Mouse (Mus musculus) T-cell, adult 2 months (primary cell): Measurements from ENCODE around the gene Sspn.

Source experiments
- DNase-seq: peaks from one replicate; pipeline ENCODE4 v3.0.0; 2022; ENCODE audit warnings: low spot score

The Sspn gene

DNA sequence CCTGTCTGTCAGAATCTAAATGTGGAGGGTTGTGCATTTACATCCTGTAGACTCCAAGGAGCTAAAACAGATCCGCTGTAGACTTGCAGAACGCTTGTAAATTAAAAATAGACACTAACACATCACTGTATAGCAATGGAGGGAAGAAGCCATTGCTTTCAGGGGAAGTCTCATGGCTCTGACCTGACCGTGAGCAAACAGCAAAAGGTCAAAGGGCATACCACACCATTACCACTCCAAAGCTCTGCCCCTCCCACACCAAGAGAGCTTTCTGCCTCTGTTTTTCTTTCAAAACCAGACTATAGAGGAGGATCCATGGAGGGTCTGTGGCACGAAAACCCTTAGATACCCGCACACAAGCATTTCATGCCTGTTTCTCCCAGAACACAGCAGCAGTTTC, 41.9 kb downstream of the Sspn start:
- DNase-seq: no peak

DNA sequence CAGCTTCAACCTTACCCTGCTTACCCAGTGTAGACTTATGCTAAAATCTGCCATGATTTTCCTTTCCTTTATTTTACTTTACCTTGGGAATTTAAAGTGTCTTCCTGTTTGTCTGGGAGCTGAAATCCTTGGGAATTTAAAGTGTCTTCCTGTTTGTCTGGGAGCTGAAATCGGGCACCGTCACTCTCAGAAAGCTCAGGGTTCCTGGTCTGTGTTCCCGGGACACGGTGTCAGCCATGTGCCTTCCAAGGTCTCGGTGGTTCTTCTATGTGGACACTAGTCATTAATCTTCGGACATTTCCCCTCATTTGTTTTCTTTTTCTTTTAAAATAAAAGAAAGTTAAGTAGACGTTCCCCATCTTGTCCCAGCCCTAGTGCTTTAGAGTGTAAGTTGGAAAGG, 43.3 kb downstream of the Sspn start:
- DNase-seq: no peak

DNA sequence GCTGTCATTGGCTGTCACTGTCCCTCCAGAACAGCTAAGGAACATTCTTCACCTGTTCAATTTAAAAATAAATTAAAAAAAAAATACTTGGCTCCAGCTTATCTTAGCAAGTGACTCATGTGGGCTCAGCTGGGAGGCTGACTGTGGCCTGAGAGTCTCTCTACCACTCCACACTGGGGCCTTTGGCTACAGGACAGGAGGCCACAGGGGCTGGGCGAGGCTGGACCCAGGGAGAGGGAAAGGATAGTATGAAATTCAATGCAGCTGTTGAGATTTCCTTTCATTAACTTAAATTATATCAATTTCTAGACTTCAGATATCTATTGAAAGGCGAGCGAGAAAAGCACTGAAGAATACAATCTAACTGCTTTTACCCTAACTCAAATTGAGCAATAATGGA, 45.9 kb downstream of the Sspn start:
- no peak for DNase-seq

DNA sequence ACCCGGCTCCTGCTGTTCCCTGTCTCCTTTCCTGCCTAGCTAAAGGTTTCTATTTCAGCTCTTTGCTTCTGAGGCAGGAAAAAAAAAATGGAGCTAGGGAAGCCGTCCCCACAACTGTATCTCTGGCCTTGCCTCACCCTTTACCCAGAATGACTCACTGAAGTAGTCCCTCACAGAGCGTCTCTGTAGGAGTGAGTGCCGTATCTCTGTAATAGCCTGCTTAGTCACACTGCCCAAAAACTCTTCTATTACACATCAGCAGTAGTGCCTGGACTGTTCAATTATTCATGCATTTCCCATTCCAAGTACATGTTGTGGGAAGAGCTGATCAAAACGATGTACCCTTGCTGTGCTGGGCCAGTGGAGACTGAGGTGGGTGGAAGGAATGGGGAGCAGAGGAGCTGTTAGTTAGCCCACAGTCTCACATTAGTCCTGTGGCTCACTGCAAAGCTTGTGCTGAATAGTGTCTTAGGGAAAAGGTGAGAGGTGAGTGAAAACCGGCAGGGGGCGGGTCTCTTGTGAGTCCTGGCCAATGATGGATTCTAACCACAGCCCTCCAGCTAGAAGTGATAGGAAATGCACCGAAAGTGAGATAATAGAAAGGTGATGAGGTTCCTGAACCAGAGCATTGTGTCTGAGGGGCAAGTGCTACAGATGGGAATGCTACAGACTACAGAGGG, 46.5 kb downstream of the Sspn start:
- DNase-seq: peak; percentile 18

DNA sequence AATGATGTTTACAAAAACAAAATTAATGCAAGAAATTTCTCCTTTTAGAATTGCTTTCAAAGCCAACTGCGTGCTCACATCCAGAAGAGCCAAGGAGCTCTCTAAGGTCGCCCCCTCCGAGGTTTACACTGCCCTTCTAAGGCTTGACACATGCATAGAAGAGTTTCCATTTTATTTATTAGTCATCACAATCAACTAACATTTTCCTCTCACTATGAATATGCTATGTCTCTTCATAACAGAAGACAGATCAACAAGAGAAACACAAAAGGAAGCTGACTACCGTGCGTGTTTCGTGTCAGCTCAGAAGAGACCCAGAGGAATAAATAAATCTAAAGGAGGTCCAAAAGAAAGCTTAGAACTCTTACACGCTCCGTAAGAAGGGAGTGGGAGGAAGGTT, 49.6 kb downstream of the Sspn start:
- DNase-seq: no peak

DNA sequence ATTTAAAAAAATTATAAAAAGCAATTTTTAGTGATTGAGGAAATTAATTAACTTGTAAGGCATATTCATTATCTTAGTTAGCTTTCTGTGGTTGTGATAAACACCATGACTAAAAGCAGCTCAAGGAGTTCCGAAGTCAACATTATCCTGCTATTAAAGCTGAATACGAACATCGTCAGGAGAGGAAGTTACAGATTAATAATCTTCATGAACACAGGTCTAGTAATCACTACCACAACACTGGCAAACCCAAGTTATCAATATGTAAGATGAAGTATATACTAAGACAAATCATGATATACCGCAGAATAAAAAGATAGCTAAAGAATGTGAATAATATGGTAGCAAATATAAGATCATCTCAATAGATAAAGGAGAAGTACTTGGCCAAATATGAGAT, 50.9 kb downstream of the Sspn start:
- DNase-seq: no peak

DNA sequence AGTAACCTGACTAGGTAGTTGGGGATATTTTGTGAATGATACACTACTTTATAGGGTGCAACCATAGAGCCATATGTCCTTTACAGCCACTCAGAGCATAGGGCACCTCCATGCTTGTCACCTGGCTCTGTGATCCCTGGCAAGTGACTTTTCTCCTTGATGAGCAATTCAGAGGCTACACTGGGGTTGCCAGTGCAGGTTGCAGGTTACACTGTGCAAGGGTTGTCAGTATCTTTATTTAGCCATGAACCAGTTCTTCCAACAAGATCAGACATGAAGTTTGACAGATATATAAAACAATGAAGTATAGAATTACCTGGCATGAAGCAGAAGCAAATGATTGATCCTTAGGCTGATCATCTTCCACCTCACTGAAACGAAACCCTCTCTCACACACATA, 59.1 kb downstream of the Sspn start:
- DNase-seq: no peak

DNA sequence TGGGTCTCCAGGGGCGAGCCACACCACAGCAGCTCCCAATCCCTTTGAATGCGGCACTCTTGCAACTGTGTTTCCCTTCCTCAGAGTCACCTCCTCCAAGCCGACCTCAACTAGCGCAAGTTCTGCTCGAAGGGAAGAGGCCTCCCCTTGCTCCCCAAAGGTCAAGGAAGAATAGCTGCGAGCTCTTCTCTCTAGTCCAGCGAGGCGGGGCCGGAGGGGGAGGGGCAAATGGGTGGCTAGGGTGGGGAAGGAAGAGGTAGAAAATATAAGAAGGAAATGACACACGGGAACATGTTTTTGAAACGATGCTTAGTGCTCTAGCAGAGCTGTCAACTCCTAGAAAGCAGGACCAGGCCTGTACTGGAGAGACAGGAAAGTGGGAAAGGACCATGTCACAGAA, 61.1 kb downstream of the Sspn start:
- no peak for DNase-seq

DNA sequence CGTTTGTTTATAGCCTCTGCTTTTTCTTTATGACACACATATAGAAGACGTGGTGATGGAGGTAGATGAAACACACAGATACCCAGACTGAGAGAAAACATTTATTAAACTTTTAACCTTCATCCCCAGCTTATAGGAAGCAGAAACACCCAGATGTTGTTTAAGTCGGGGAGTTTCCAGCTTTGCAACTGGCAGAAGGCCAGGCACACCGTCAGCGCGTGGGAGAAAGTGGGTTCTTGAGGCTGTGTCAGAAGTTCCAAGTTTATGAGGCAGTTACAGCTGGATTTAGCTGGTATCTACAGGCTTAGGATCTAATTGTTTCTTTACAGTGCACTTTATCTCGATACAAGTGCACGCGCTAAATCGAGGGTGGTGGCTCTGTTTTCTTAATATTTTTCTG, 61.5 kb downstream of the Sspn start:
- DNase-seq: peak; percentile 84

DNA sequence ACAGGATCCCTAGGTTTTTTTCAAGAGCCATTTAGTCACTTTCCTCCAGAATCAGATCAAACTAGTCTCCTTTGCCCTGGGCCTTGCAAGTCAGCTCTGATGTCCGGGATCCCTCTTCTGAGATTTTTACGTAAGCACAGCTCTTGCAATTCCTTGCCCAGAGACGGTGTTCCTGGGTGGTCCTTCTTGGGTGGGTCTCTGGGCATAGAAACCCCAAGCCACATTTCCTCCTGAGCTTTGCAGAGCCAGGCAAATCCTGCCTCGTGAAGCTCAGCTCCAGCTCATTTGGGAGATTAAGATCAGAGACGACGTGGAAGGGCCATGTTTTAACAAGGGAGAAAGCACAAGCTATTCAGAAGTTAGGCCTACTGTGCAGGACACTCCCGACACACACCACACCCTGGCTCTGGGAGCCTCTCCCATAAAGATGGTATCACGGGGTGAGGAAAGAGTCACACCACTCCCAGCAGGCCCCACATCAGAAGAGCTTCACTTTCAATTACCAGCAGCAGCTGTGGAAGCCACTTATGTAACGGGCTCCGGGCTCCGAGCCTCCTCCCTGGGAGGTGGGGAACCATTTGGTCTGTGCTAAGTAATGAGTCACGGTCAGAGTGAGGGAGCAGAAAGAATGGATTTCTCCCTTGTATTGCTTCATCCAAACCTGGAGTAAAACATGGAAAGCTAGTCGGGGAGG, 67.0 kb downstream of the Sspn start:
- DNase-seq: no peak

DNA sequence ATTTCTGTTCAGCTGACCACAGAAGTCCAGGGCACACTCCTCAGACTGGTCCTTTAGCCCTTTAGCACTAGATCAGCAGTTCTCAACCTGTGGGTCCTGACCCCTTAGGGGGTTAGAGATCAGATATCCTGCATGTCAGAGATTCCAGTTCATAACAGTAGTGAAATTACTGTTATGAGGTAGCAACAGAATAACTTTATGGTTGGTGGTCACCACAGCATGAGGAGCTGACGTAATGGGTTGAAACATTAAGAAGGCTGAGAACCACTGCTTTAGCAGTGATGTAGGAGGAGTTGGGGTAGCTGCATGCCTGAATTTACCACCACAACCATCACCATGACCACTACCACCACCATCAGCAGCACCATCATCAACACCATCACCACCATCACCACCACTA, 69.3 kb downstream of the Sspn start:
- DNase-seq: no peak

DNA sequence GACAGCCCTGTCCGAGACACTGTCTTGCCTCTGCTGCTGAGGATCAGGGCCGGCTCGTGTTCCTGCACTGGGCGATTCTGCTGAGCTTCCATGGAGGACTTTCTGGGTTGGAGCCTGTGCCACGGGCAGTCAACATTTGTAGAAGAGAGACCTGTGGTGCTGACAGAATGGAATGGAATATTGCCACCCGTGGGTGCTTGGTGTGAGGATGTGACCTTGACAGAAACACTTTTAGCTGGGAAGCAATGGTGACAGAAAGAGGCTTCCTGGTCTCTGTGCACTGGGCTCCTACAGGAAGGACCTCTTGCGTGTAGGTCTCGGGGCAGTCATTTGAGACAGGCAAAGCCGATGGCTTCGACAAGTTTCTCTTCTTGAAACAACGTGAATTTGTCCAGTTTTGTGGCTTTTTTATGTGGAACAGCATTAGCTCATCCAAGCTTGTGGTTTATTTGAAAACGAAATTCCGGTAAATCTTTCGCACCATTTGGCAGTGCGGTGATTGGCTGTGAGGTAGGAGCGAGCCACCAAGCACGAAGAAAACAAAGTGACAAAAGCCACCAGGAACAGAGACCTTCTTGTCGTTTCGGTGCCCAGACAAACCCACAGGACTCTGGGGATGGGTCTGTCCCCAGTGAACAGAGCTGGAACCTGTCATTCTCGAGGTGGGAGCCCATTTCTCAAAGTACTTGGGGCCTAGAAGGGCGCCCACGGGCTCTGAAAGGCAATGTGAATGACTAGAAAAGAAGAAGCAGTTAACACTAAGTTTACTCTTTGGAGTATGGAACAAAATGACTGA, 70.2 kb downstream of the Sspn start:
- no peak for DNase-seq

DNA sequence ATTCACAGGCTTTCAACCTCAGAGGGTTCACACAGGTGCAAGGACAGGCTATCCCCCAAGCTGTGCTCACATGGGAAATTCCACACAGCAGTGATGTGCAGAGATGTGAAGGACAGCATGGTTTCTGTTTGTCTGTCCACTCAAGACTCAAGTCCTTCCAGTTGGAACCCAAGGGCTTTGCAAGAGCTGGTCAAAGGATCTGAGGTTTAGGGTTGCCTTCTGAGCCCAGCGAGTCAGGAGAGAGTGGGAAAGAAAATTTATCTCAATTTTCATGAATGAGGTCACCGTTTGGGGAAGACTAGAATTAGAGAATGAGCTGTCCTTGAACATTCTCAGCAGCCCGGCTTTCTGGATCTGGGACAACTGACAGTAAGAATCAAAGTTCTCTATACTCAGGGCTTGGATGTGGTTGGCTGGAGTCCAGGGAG, 72.7 kb downstream of the Sspn start:
- DNase-seq: no peak

DNA sequence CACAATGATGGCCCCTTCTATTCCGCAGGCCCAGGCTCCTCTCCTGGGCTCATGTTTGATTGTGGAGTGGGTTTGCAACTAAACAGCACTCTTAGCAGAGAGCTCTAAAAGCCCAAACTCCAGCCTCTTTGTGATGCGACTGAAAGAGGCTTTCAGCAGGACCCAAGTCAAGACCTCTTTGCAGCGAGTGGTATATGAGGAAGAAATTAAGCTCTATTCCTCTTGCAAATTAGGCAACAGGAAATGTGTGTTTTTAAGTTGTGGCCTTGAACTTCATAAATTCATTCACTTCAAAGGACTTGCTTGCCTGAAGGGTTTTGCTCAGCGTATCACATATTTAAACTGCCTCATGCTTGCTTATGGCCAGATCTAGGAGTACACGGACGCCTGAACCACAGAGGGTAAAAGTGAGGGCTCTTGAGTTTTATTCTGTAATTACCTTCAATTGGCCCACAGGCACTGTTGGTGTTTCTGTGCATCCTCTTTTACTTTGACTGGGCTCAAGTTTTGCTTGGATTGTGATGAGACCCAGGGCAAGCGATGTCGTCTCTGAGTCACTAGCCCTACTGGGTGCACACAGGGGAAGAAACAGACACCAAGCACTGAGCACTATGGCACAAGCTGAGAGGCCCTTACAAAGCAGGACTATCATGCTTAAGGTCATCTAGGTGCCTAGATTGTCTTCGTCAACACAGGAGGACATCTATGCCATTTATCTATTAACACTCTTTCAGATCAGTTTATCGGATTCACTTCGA, 73.9 kb downstream of the Sspn start:
- DNase-seq: peak; percentile 8

DNA sequence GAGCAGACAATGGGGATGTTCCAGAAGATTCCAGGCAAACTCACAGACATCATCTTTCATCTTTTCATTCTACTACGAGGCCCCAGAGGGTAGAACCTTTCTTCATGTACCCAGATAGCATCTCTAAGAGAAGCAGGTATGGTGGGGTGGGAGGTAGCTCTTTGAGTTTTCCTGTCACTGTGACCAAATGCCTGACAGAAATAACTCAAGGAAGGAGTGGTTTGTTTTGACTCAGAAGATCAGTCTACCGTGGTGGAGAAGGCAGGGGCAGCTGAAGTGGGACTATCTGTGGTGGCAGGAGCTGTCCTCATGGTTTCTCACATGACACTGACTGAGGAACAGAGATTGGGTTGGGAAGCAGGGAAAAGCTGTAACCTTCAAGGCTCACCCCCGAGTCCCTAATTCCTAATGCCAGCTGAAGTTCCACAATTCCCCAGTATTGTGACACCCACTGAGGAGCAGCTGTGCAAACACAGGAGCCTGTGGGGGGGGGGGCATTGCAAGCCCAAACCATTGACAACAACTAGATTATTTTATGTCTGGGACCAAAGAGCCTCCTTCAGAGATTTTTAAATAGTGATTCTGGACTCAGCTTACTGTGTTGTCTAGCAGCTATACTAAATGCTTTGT, 74.6 kb downstream of the Sspn start:
- DNase-seq: no peak

DNA sequence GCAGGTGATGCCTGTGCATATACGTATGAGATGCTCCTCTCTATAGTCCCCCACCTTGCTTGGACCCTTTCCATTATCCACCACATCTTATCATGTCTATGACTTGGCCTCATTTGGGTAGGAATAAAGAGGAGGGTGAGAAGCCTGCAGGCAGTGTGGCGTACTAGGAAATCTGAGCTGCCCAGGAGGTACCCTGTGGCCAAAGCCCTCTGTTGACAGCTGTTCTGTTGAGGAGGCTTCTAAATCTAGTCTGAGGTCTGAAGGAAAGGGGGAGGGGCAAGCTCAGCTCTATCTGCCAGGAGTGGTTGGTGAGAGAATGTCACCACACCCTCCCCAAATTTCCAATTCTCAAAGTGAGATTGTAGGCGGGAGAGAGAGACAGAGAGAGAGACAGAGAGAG, 75.3 kb downstream of the Sspn start:
- DNase-seq: no peak

DNA sequence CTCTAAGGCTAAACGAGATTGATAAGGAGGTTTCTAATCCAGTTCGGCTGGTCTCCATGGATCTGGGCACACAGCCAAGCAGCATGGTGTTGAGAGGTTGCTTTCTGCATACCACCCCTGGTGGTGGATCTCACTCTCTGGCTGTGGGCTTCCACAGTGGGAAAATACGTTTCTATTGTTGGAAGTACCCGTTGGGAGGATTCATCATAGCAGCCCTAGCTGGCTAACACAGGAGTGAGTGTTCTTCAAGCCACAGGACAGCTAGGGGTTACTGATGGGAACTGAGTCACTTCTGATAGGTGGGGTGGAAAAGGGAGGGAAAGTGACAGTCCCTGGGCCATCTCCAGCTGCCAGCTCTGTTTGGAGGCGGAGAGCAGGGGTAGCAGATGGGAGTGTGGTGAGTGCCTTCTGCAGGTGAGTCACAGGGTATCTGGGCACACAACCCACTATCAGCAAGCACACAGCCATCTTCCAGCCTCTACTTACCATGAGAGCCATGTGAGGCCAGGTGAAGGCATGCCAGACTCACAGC, 77.1 kb downstream of the Sspn start:
- no peak for DNase-seq

DNA sequence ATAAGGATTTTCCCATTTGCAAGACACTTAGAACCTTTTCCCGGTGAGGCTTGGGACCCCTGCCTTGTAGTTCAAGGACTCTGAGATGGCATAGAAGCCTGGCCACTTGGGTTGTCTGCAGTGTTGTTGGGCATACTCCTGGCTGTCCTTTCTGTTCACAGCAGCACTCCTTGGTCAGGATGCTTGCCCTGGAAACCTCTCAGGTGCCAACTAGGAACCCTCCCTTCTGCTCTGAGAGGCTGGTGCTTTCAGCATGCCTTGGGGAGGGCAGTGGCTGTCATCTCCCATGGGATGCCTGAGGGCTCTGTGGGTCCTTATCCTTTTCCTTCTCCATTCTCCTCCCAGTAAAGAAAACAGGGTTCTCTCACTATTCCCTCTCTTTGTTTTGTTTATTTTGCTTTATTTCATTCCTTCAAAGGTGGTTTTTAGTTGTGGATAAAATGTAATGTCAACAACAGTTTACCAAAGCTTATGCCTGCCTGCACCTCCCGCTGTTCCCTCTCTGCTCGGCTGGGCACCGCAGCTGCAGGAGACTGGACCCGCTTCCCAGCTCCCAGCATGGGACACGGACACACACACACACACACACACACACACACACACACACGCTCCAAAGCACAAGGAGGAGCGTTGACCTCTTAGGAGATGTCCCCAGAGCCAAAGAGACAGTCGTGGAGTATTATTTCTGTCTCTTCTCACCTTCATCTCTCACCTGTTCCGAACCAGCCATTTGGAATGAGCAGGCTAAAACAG, 77.9 kb downstream of the Sspn start:
- no peak for DNase-seq

DNA sequence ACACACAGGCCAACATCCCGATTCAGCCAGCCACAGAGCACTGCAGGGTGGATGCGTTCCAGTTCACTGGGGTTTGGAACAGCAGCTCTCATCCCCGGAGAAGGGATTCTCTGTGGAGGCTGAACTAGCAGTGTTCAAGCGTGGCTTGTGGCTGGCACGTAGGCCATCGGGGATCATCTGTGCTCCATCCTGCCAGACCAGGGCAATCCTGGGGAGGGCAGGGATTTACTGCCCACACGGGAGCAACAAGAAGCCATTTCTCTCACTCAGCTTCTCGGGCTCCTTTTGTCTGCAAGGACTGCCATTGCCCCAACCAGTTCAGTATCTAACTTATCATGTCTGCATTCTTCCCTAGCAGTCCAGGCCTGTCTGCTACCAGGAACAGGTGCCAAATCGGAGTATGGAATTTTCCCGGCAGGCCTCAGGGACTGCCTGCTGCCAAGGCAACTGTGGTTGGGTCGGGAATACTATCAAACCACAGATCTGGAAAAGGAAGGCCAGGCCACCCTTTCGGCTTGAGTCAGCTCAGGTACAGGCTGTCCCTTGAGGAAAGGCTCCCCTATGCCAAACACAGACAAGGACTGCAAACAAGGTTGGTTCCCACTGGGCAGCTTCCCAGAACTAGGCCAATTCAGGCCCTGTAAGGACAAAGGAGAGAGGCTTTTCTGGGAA, 78.8 kb downstream of the Sspn start:
- no peak for DNase-seq

DNA sequence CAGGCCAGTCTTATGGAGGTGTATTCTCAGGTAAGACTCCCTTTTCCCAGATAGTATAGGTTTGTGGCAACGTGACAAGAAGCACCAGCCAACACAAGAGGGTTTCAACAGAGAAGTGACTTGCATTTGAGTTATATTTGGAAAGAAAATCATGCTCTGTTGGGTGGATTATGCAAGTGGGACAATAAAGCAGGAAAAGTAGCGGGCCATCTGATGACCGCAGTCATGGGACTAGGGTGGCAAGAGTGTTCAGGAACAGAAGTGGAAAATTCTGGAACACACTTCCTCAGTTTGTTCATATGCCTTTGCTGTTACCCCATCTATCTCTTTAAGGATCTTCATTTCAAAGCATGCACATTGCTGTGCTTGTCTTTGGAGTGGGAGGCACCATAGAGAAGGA, 82.9 kb downstream of the Sspn start:
- DNase-seq: no peak
